Mouse (Mus musculus): Measurements from ENCODE around the gene Ccnk. TPM values are rescaled to one million over a fixed set of nuclear protein-coding genes. Genes with fewer than 3 reads are reported as not detected.
A peak's percentile ranks its signal among the peaks of the same experiment; 100 is the strongest.

Ccnk gene
- polyA plus RNA-seq, 1 experiment from 2014 or later, result 5.6 TPM

DNA sequence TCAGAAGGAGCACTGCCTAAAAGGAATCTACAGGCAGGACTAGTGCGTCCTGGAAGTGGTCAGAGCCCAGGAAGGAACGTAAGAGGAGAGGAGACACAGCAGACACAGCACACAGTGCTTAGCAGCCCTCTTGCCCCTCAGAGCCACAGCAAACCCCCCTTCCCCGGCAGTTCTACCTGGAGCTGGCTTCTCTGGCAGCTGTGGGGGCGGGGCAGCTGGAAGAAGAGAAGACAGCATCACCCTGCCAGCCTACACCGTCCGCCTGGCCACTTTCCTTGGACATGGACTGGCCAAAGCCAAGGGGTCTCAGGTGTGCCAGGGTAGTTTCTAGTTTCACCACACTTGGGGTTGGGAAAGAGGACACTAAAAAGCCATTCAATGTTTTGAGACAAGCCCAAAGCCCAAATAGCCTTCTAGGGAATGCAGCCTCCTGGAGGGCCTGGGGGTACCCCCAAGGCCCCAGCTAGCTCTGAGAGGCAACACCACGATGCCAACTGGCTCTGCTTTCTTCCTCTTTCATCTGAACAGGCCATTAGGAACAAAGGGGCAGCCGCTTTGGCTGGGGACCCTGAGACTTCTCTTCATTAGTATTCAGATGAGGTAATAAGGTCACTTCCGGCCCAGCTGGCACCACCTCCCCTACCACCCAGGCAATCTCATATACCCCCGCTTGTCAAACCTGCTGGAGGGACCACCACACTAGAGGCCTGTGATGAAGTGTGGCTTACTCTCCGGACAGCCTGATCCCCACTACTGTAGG is 37.4 kb downstream of the Ccnk start:
- Histone ChIP-seq H3K27ac (peak overlapping the region; percentile 69), H3K4me1 (replicated peaks; ENCODE audit: control insufficient read depth, insufficient read depth, low read length) (peaks cover 82% of the 10 kb centered on the region), H3K4me3 (replicated peaks; ENCODE audit: low read length) (no peak overlapping the region), H3K9me3 (ENCODE audit: control insufficient read depth, low read length) (no peaks in the 10 kb centered on the region), H3K9ac (peak overlapping the region; percentile 31; the same call in 1 of the 2 replicates), H3K4me2 (replicated peaks) (no peak overlapping the region), H3K36me3 (replicated peaks; ENCODE audit: control insufficient read depth, insufficient read depth) (no peaks in the 10 kb centered on the region), H3K27me3 (ENCODE audit: control insufficient read depth, insufficient read depth, low read length) (no peaks in the 10 kb centered on the region)
- peak; percentile 39 for DNase-seq (ENCODE audit: low spot score)
- 49% methylated on average over 11 of the region's 11 CpGs for WGBS
- ATAC-seq (ENCODE audit: low FRiP score), result no peak

DNA sequence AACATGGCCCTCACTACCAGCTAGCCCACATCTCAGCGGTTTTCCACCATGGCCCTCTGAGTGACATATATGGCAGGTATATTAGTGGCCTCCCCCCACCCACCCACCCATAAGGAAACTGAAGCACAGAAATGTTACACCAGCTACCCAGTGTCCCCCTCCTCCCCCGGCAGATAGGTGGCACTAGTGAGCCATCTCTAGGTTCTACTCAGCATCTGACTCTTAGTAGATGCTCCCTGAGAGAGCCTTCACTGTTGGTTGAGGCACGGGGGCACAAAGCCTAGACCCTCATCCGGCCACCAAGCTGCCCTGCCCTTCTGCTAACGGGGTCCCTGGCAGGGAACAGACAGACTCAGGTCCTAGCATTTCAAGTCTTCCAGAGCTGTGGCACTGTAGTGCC is 38.2 kb downstream of the Ccnk start:
- DNase-seq (ENCODE audit: low spot score), result no peak
- no peaks in the 10 kb centered on the region for H3K36me3 ChIP-seq (replicated peaks; ENCODE audit: control insufficient read depth, insufficient read depth)
- H3K4me2 ChIP-seq (replicated peaks), result no peak overlapping the region
- no peaks in the 10 kb centered on the region for H3K9me3 ChIP-seq (ENCODE audit: control insufficient read depth, low read length)
- 61% methylated on average over 5 of the region's 5 CpGs for WGBS
- H3K27me3 ChIP-seq (ENCODE audit: control insufficient read depth, insufficient read depth, low read length), result no peaks in the 10 kb centered on the region
- no peak overlapping the region for H3K9ac ChIP-seq
- H3K4me3 ChIP-seq (replicated peaks; ENCODE audit: low read length), result no peak overlapping the region
- peak overlapping the region; percentile 69; the same call in 1 of the 2 replicates for H3K27ac ChIP-seq
- peaks cover 76% of the 10 kb centered on the region for H3K4me1 ChIP-seq (replicated peaks; ENCODE audit: control insufficient read depth, insufficient read depth, low read length)
- ATAC-seq (ENCODE audit: low FRiP score), result no peak

DNA sequence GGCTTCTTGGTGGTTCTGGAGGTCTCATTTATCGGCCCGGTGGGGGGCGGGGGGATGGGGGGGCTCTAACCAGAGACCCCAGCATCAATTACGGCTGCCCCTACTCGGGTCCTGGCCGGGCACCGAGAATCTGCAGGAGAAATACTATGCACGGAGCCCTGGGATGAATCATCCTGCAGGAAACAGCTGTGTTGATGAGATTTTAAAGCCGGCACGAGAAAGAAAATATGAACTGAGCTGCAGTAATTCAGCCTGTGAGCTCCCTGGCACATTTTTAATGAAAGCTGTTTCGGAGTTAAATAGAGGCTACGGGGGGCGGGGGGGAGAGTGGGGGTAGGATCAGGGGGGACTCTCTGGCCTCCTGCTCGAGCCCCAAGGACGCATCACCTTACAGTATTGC is 39.8 kb downstream of the Ccnk start:
- Histone ChIP-seq H3K27ac (peak overlapping the region; percentile 86), H3K4me2 (replicated peaks) (peak overlapping the region; percentile 17; the same call in 1 of the 2 replicates)
- 36% methylated on average over 15 of the region's 15 CpGs for WGBS

DNA sequence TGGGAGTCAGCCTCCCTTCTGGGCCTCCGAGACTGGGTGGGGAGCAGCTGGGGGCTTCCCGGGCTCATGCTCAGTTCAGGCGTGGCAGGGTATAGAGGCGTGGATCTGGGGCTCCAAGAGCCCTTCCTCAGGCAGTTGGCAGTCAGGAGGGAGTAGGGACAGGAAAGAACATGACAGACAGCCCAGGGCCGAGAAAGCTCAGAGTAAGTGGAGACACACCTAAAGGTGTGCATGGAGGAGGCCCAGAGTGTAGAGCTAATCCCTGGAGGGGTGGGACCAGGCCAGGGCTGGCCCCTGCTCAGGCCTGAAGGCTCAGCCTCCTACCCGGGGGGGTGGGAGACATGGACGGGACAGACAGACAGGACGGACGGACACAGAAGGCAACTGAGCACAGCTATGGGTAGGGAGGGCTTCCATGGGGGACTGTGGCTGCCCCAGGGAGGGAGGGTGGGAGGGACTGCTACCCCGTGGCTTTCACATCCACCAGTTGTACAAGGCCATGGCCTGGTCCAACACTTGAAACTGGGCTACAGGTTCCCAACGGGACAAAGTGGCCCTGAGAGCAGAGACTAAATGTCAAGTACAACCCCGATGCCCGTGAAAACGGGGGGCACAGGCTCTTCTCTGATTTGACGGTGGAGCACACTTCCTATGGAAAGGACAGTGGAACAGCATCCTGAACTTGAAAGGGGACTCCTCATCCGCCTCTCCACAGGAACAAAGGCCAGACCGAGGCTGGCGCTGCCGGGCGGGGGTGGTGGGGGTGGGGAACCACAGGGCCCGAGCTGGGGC is 40.6 kb downstream of the Ccnk start:
- no peak for ATAC-seq (ENCODE audit: low FRiP score)
- Histone ChIP-seq H3K4me1 (replicated peaks; ENCODE audit: control insufficient read depth, insufficient read depth, low read length) (peaks cover 64% of the 10 kb centered on the region), H3K4me2 (replicated peaks) (peak overlapping the region; percentile 17; the same call in 1 of the 2 replicates), H3K9ac (peak overlapping the region; percentile 49), H3K4me3 (replicated peaks; ENCODE audit: low read length) (no peak overlapping the region), H3K9me3 (ENCODE audit: control insufficient read depth, low read length) (no peaks in the 10 kb centered on the region), H3K27ac (peak overlapping the region; percentile 86), H3K27me3 (ENCODE audit: control insufficient read depth, insufficient read depth, low read length) (no peaks in the 10 kb centered on the region), H3K36me3 (replicated peaks; ENCODE audit: control insufficient read depth, insufficient read depth) (no peaks in the 10 kb centered on the region)
- no peak for DNase-seq (ENCODE audit: low spot score)
- WGBS, result 53% methylated on average over 21 of the region's 21 CpGs

More for the DNA sequence above, 39.8 kb downstream of the Ccnk start:
- H3K9ac ChIP-seq, result peak overlapping the region; percentile 49
- H3K36me3 ChIP-seq (replicated peaks; ENCODE audit: control insufficient read depth, insufficient read depth), result no peaks in the 10 kb centered on the region
- H3K4me3 ChIP-seq (replicated peaks; ENCODE audit: low read length), result no peak overlapping the region
- no peaks in the 10 kb centered on the region for H3K27me3 ChIP-seq (ENCODE audit: control insufficient read depth, insufficient read depth, low read length)
- peaks cover 64% of the 10 kb centered on the region for H3K4me1 ChIP-seq (replicated peaks; ENCODE audit: control insufficient read depth, insufficient read depth, low read length)
- DNase-seq (ENCODE audit: low spot score), result no peak
- no peaks in the 10 kb centered on the region for H3K9me3 ChIP-seq (ENCODE audit: control insufficient read depth, low read length)
- no peak for ATAC-seq (ENCODE audit: low FRiP score)

DNA sequence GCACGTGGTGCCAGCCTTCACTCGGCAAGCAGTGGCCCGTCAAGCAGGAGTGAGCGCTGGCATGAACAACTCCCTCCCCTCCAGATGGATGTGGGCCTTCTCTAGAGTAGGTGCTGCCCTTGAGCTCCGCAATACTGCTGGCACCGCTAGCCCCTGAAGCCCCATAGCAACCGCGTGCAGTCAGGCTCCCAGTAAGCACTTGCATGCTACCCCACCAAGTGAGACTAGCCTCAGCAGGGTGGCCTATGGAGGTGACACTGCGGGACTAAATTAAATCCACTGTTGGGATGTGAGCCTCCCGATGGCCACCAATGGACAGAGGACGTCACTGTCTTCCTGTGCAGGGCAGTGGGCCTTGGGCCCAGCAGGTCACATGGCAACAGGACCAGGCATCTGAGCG is 41.2 kb downstream of the Ccnk start:
- Histone ChIP-seq H3K27me3 (ENCODE audit: control insufficient read depth, insufficient read depth, low read length) (no peaks in the 10 kb centered on the region), H3K27ac (peak overlapping the region; percentile 86), H3K9ac (no peak overlapping the region), H3K36me3 (replicated peaks; ENCODE audit: control insufficient read depth, insufficient read depth) (no peaks in the 10 kb centered on the region), H3K9me3 (ENCODE audit: control insufficient read depth, low read length) (no peaks in the 10 kb centered on the region), H3K4me3 (replicated peaks; ENCODE audit: low read length) (no peak overlapping the region), H3K4me2 (replicated peaks) (no peak overlapping the region), H3K4me1 (replicated peaks; ENCODE audit: control insufficient read depth, insufficient read depth, low read length) (peaks cover 66% of the 10 kb centered on the region)
- DNase-seq (ENCODE audit: low spot score) (no peak), ATAC-seq (ENCODE audit: low FRiP score) (peak; percentile 29; the same call in 1 of the 2 replicates)
- WGBS, result 48% methylated on average over 12 of the region's 12 CpGs

DNA sequence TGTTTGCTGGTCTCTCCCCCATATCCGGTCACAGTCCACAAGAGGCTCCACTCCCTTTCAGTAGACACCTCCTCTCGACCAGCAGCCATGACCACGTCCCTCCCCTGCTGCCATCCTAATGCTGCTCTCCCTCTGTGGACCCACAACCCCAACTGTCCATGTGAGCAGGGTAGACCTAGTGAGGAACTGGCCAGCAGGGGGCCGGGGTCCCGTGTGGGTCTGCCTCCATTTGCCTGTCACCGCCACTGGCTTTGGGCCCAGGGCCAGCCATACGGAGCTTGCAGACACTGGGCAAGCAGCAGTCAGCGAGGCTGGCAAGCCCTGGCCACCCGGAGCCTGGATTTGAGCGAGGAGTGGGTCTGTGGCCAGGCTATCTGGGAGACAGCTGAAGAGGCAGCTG is 41.8 kb downstream of the Ccnk start:
- DNase-seq (ENCODE audit: low spot score), result peak; percentile 48
- H3K9ac ChIP-seq, result no peak overlapping the region
- no peaks in the 10 kb centered on the region for H3K9me3 ChIP-seq (ENCODE audit: control insufficient read depth, low read length)
- no peaks in the 10 kb centered on the region for H3K36me3 ChIP-seq (replicated peaks; ENCODE audit: control insufficient read depth, insufficient read depth)
- WGBS, result 45% methylated on average over 10 of the region's 10 CpGs
- peaks cover 69% of the 10 kb centered on the region for H3K4me1 ChIP-seq (replicated peaks; ENCODE audit: control insufficient read depth, insufficient read depth, low read length)
- H3K27ac ChIP-seq, result peak overlapping the region; percentile 86
- H3K27me3 ChIP-seq (ENCODE audit: control insufficient read depth, insufficient read depth, low read length), result no peaks in the 10 kb centered on the region
- H3K4me2 ChIP-seq (replicated peaks), result no peak overlapping the region
- ATAC-seq (ENCODE audit: low FRiP score), result peak; percentile 25; the same call in 1 of the 2 replicates
- H3K4me3 ChIP-seq (replicated peaks; ENCODE audit: low read length), result no peak overlapping the region

DNA sequence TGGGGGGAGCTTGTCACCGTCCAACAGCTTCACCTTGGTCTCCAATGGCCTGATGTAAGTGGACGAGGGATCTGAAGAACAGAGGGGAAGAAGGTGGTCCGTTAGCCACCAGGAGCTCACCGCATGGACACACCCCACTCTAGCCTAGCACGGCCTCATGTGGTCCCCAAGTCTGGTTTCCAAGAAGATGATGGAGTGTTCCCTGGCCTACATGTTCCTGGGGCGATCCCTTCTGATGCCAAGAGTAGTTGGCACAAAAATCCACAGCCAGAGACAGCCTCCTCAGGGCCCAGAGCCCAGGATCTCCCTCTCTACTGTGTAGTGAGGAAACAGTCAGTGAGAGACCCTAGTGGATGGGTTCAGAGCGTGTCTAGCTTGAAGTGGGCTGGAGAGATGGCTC is 42.3 kb downstream of the Ccnk start:
- peaks cover 69% of the 10 kb centered on the region for H3K4me1 ChIP-seq (replicated peaks; ENCODE audit: control insufficient read depth, insufficient read depth, low read length)
- H3K9me3 ChIP-seq (ENCODE audit: control insufficient read depth, low read length), result no peaks in the 10 kb centered on the region
- H3K36me3 ChIP-seq (replicated peaks; ENCODE audit: control insufficient read depth, insufficient read depth), result no peaks in the 10 kb centered on the region
- no peak for DNase-seq (ENCODE audit: low spot score)
- H3K27ac ChIP-seq, result peak overlapping the region; percentile 52; the same call in 1 of the 2 replicates
- ATAC-seq (ENCODE audit: low FRiP score), result no peak
- H3K9ac ChIP-seq, result no peak overlapping the region
- WGBS, result 89% methylated on average over 7 of the region's 7 CpGs
- H3K4me3 ChIP-seq (replicated peaks; ENCODE audit: low read length), result no peak overlapping the region
- H3K27me3 ChIP-seq (ENCODE audit: control insufficient read depth, insufficient read depth, low read length), result no peaks in the 10 kb centered on the region
- H3K4me2 ChIP-seq (replicated peaks), result no peak overlapping the region

DNA sequence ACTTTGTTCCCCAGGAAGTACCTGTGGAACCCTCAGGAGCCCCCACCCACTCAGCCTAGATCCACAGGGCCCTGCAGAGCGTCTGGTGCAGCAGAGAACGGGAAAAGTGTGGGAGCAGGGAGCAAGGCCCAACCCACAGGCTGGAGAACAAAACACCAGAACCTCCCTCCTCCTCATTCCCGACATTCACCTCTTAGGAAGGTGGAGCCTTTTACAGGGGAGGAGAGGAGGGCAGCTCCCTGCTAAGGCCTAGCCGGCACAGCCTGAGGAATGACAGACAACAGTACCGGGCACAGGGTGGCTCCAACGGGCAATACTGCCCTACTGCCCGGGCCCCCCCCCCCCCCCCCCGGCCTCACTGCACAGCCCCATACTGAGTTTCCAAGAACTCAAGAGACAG is 44.0 kb downstream of the Ccnk start:
- no peak overlapping the region for H3K9ac ChIP-seq
- no peaks in the 10 kb centered on the region for H3K9me3 ChIP-seq (ENCODE audit: control insufficient read depth, low read length)
- H3K4me1 ChIP-seq (replicated peaks; ENCODE audit: control insufficient read depth, insufficient read depth, low read length), result peaks cover 75% of the 10 kb centered on the region
- 41% methylated on average over 4 of the region's 8 CpGs for WGBS
- H3K4me3 ChIP-seq (replicated peaks; ENCODE audit: low read length), result no peak overlapping the region
- no peak overlapping the region for H3K27ac ChIP-seq
- H3K36me3 ChIP-seq (replicated peaks; ENCODE audit: control insufficient read depth, insufficient read depth), result no peaks in the 10 kb centered on the region
- no peak overlapping the region for H3K4me2 ChIP-seq (replicated peaks)
- H3K27me3 ChIP-seq (ENCODE audit: control insufficient read depth, insufficient read depth, low read length), result no peaks in the 10 kb centered on the region
- no peak for DNase-seq (ENCODE audit: low spot score)
- ATAC-seq (ENCODE audit: low FRiP score), result no peak

DNA sequence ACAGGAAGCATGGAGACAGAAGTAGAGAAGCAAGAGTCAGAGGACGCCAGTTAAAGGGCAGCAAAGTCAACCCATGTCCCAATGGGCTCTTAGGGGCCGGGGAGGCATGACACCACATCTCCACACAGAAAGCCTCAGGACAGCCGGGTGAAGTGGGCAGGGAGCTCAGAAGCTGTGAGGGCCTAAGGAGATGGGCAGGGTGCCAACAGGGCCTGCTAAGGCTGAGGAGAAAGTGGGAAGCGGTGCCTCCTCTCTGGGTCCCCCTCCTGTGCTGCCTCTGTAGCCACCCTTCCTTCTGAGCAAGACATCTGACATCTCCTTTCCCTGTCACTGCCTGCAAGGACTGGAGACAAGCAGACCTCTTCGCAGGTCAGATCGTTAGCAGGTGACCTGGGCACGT is 46.4 kb downstream of the Ccnk start:
- Histone ChIP-seq H3K4me3 (replicated peaks; ENCODE audit: low read length) (no peak overlapping the region), H3K27ac (no peak overlapping the region), H3K36me3 (replicated peaks; ENCODE audit: control insufficient read depth, insufficient read depth) (no peaks in the 10 kb centered on the region), H3K9ac (no peak overlapping the region), H3K4me2 (replicated peaks) (no peak overlapping the region), H3K4me1 (replicated peaks; ENCODE audit: control insufficient read depth, insufficient read depth, low read length) (peaks cover 53% of the 10 kb centered on the region), H3K27me3 (ENCODE audit: control insufficient read depth, insufficient read depth, low read length) (no peaks in the 10 kb centered on the region), H3K9me3 (ENCODE audit: control insufficient read depth, low read length) (no peaks in the 10 kb centered on the region)
- ATAC-seq (ENCODE audit: low FRiP score), result no peak
- WGBS, result 59% methylated on average over 7 of the region's 7 CpGs
- no peak for DNase-seq (ENCODE audit: low spot score)

All from hindbrain, embryonic 14.5 days (tissue).